In the genomic region with DNA sequence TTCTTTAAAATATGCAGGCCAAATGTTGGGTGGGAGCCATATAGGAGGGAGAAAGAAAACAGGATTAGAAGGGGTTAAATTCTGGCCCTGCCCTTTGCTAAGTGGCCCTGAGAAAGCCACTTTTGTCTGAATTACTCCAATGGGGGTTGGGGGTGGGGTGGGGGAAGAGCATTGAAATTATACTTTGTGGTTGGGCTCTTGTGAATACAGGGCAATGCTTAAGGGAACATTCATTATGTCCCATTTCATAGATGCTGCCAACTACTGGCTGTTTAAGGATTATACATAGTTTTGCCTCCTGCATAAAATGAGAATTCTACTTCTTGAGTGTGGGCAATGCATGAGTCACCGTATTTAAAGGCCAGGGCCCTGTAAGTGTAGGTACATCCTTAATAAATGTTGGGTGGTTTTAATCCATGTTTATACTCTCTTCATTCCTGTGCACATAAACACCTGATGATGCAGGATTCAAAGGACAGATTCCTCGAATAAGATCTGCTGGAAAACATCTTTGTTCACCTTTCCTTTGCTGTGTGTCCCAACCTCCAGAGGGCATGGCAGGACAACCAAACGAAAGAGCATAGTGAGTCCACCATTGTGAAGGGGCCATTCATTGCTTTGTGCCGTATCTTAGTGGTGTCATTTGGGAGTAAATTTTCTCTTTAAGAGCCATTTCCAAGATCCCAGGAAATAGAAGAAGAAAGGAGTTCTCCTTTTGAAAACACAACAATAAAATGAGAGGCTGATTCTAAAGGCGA, we compare ENCODE assay signal across 14 mouse cellular contexts. TPM values are rescaled to one million over a fixed set of nuclear protein-coding genes. Genes with fewer than 3 reads are reported as not detected.
A peak's percentile ranks its signal among the peaks of the same experiment; 100 is the strongest.
DNase-seq lines count a peak whose midpoint lies in the region; ATAC-seq and TF ChIP-seq lines count a peak whose summit lies in the region.
"Had no signal": no experiment of that assay in that cellular context is flagged by ENCODE, and none has a peak within 500 bp of the region (broad histone marks: within the 10 kb centered on the region; RNA-seq: fewer than 3 reads in every experiment).

No protein-coding gene starts in this region.

- no peak overlapping the region for H3K9ac ChIP-seq in hindbrain, embryonic 16.5 days (ENCODE audit: low read depth, low read length)
- no peak overlapping the region for H3K9ac ChIP-seq in kidney, embryonic 16.5 days (replicated peaks; ENCODE audit: low read length)
- H3K9ac ChIP-seq: heart, embryonic 15.5 days; intestine, embryonic 15.5 days; liver, embryonic 12.5 days had no signal

- H3K36me3 ChIP-seq in hindbrain, embryonic 16.5 days (ENCODE audit: control insufficient read depth, insufficient read depth, low read length) = peaks cover 8% of the 10 kb centered on the region; the same call in 1 of the 2 replicates
- no peaks in the 10 kb centered on the region for H3K36me3 ChIP-seq in kidney, embryonic 16.5 days (ENCODE audit: insufficient read depth, low read length)
- H3K36me3 ChIP-seq: embryonic facial prominence, embryonic 10.5 days; heart, embryonic 15.5 days; intestine, embryonic 15.5 days; liver, embryonic 12.5 days had no signal

- 47% methylated on average over 5 of the region's 5 CpGs for WGBS in hindbrain, embryonic 16.5 days
- 65% methylated on average over 5 of the region's 5 CpGs for WGBS in kidney, embryonic 16.5 days

- intact Hi-C loops in left cerebral cortex, adult 2 months (cut with DNase I) = no loop called here
- intact Hi-C loops in left cerebral cortex, postnatal 10 days (cut with DNase I) = no loop called here

- H3K4me3 ChIP-seq in left cerebral cortex, adult 2 months = no peak overlapping the region
- no peak overlapping the region for H3K4me3 ChIP-seq in hindbrain, embryonic 16.5 days (ENCODE audit: low read length)
- H3K4me3 ChIP-seq in kidney, embryonic 16.5 days (ENCODE audit: low read length) = no peak overlapping the region
- H3K4me3 ChIP-seq: embryonic facial prominence, embryonic 10.5 days; heart, embryonic 15.5 days; intestine, embryonic 15.5 days; liver, embryonic 12.5 days had no signal

- H3K4me2 ChIP-seq in hindbrain, embryonic 16.5 days (ENCODE audit: low read length) = no peak overlapping the region
- H3K4me2 ChIP-seq in kidney, embryonic 16.5 days (replicated peaks; ENCODE audit: low read depth, low read length) = no peak overlapping the region
- H3K4me2 ChIP-seq: heart, embryonic 15.5 days; intestine, embryonic 15.5 days; liver, embryonic 12.5 days had no signal

- ATAC-seq in hindbrain, embryonic 16.5 days = peak; percentile 69
- no peak for ATAC-seq in kidney, embryonic 16.5 days (ENCODE audit: low FRiP score, low TSS enrichment)
- ATAC-seq: intestine, embryonic 15.5 days; liver, embryonic 12.5 days had no signal

- DNase-seq in left cerebral cortex, adult 2 months (ENCODE audit: extremely low spot score in 1 of 2, low spot score in 2 of 2) = no peak
- no peak for DNase-seq in left cerebral cortex, postnatal 10 days (ENCODE audit: extremely low spot score in 1 of 2, low spot score in 2 of 2)
- peak; percentile 56 for DNase-seq in brain, adult 2 months (ENCODE audit: low read depth, low spot score)
- DNase-seq in embryo, embryonic 10.5 days (ENCODE audit: low spot score) = peak; percentile 29
- DNase-seq in retina, postnatal 1 day = no peak
- DNase-seq: adrenal gland, postnatal 10 days; gastrocnemius, postnatal 25 days had no signal

- H3K9me3 ChIP-seq in hindbrain, embryonic 16.5 days (ENCODE audit: control insufficient read depth, low read length) = no peaks in the 10 kb centered on the region
- H3K9me3 ChIP-seq in kidney, embryonic 16.5 days (ENCODE audit: low read length) = no peaks in the 10 kb centered on the region
- H3K9me3 ChIP-seq: embryonic facial prominence, embryonic 10.5 days; heart, embryonic 15.5 days; intestine, embryonic 15.5 days; liver, embryonic 12.5 days had no signal

- H3K27ac ChIP-seq in left cerebral cortex, adult 2 months = peak overlapping the region; percentile 59
- 0 out of 2 replicates have a peak overlapping the region, but pooled peaks have one; percentile 14 for H3K27ac ChIP-seq in hindbrain, embryonic 16.5 days (ENCODE audit: low read depth, low read length)
- H3K27ac ChIP-seq in kidney, embryonic 16.5 days (ENCODE audit: low read length) = no peak overlapping the region
- H3K27ac ChIP-seq: embryonic facial prominence, embryonic 10.5 days; heart, embryonic 15.5 days; intestine, embryonic 15.5 days; liver, embryonic 12.5 days; macrophage had no signal

- no peaks in the 10 kb centered on the region for H3K27me3 ChIP-seq in hindbrain, embryonic 16.5 days (replicated peaks; ENCODE audit: control insufficient read depth, insufficient read depth, low read length)
- no peaks in the 10 kb centered on the region for H3K27me3 ChIP-seq in kidney, embryonic 16.5 days (ENCODE audit: insufficient read depth, low read length)
- H3K27me3 ChIP-seq: heart, embryonic 15.5 days; intestine, embryonic 15.5 days; liver, embryonic 12.5 days had no signal

- TF ChIP-seq CTCF in left cerebral cortex, adult 2 months (IDR thresholded peaks at IDR 0.05) = peak; percentile 37

- H3K4me1 ChIP-seq in hindbrain, embryonic 16.5 days (ENCODE audit: control insufficient read depth, insufficient read depth, low read depth, low read length) = no peaks in the 10 kb centered on the region
- no peaks in the 10 kb centered on the region for H3K4me1 ChIP-seq in kidney, embryonic 16.5 days (ENCODE audit: insufficient read depth, low read length)
- H3K4me1 ChIP-seq: heart, embryonic 15.5 days; intestine, embryonic 15.5 days; liver, embryonic 12.5 days had no signal

RNA-seq across cellular contexts. Expression of a gene that starts 53.3 kb away (rescaled TPM):
- total RNA-seq in left cerebral cortex, adult 2 months (2021) = 100 to 1,000 TPM; 386 to 451 TPM
- total RNA-seq in left cerebral cortex, postnatal 10 days (2021) = 100 to 1,000 TPM; 336 to 347 TPM
- 98.0 and 108 TPM in 2 replicates for polyA plus RNA-seq in hindbrain, embryonic 16.5 days (2015; fragmentation: Nextera tagmentation; extraction: Ambion mirVana)
- polyA plus RNA-seq in kidney, embryonic 16.5 days (2015; fragmentation: Nextera tagmentation; extraction: Ambion mirVana) = 2.2 and 2.6 TPM in 2 replicates

Comparison
In these comparisons a context has a peak if more than half of its experiments do, and no peak if none do; other contexts are left out.
1. DNase-seq: peak in brain, adult 2 months (single experiment) and embryo, embryonic 10.5 days (single experiment); none in left cerebral cortex, adult 2 months (0 of 2), left cerebral cortex, postnatal 10 days (0 of 2) and retina, postnatal 1 day (single experiment).